Mouse (Mus musculus) neural tube, embryonic 15.5 days (tissue): ENCODE results near the gene Get4. TPM values are rescaled to one million over a fixed set of nuclear protein-coding genes. Genes with fewer than 3 reads are reported as not detected.

Experiments
- ATAC-seq: fragments of 200-750 bp; cut with Nextera tagmentation; 2 replicates; pipeline ENCODE4 v1.8.0; 2017; ENCODE audit warnings: mild to moderate bottlenecking, moderate TSS enrichment, moderate library complexity; ENCODE audit not compliant: low FRiP score
- H3K27ac ChIP-seq: fragments of 300-500 bp; sonication (generic); replicated peaks from 2 replicates; pipeline ENCODE4 v1.5.1; 2015; ENCODE audit warnings: mild to moderate bottlenecking, inconsistent platforms
- H3K27me3 ChIP-seq: fragments of 300-500 bp; sonication (generic); replicated peaks from 2 replicates; pipeline ENCODE4 v1.6.1; 2015; ENCODE audit warnings: inconsistent platforms
- H3K36me3 ChIP-seq: fragments of 300-500 bp; sonication (generic); 2 replicates; pipeline ENCODE4 v1.6.1; 2015; ENCODE audit warnings: inconsistent platforms
- H3K4me1 ChIP-seq: fragments of 300-500 bp; sonication (generic); 2 replicates; pipeline ENCODE4 v1.6.1; 2015; ENCODE audit warnings: inconsistent platforms
- H3K4me2 ChIP-seq: fragments of 300-500 bp; sonication (generic); 2 replicates; pipeline ENCODE4 v1.6.1; 2015; ENCODE audit warnings: inconsistent platforms, mild to moderate bottlenecking, moderate library complexity
- H3K4me3 ChIP-seq: fragments of 300-500 bp; sonication (generic); replicated peaks from 2 replicates; pipeline ENCODE4 v1.5.1; 2015; ENCODE audit warnings: mild to moderate bottlenecking, inconsistent platforms
- H3K9ac ChIP-seq: fragments of 300-500 bp; sonication (generic); replicated peaks from 2 replicates; pipeline ENCODE4 v1.6.1; 2015; ENCODE audit warnings: mild to moderate bottlenecking, inconsistent platforms
- H3K9me3 ChIP-seq: fragments of 300-500 bp; sonication (generic); replicated peaks from 2 replicates; pipeline ENCODE4 v1.6.1; 2016; ENCODE audit warnings: inconsistent platforms
- WGBS: fragments of 180-500 bp; shearing (Covaris S2); methylation state at CpG from one replicate; pipeline ENCODE4 v1.1.7; 2015; ENCODE audit warnings: mixed read lengths; 5-methylcytosine and 5-hydroxymethylcytosine counted together
- polyA plus RNA-seq: library from polyadenylated mRNA; unstranded; fragments of >200 nt; fragmentation: Nextera tagmentation; extraction: Ambion mirVana; gene quantifications from 2 replicates; pipeline ENCODE4 v1.2.1, GENCODE M21; 2015

Get4 gene
- polyA plus RNA-seq, 1 experiment from 2014 or later, result 119 TPM

DNA sequence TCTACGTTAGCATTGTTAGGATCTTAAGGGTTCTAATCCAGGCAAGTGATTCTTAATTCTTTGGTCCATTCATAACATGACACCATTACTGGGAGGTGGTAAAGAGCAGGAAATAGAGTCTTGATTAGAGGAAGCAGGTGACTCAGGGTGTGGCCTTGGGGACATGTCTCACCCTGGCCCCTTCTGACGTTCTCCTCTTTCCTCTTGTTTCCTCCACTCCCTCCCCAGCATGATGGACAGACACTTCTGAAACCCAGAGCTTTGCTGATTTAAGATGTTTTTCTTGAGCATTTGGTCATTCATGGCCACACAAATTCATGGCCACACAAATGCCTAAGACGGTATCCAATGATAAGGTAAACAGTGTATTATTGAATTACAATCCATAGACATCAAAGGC is 57.8 kb downstream of the Get4 start:
- Histone ChIP-seq H3K9me3 (no peaks in the 10 kb centered on the region), H3K27ac (no peak overlapping the region), H3K4me1 (no peaks in the 10 kb centered on the region), H3K4me3 (no peak overlapping the region), H3K27me3 (no peaks in the 10 kb centered on the region), H3K9ac (no peak overlapping the region), H3K4me2 (no peak overlapping the region), H3K36me3 (peaks cover 9% of the 10 kb centered on the region; the same call in 1 of the 2 replicates)
- whole genome bisulfite sequencing, result 88% methylated on average over 3 of the region's 3 CpGs
- no peak for ATAC-seq

- 85% methylated on average over 4 of the region's 4 CpGs for WGBS
- no peak overlapping the region for H3K4me3 ChIP-seq
- H3K27me3 ChIP-seq, result no peaks in the 10 kb centered on the region
- H3K9ac ChIP-seq, result no peak overlapping the region
- H3K36me3 ChIP-seq, result peaks cover 5% of the 10 kb centered on the region; the same call in 1 of the 2 replicates
- no peak overlapping the region for H3K4me2 ChIP-seq
- no peaks in the 10 kb centered on the region for H3K9me3 ChIP-seq
- no peaks in the 10 kb centered on the region for H3K4me1 ChIP-seq
- no peak for ATAC-seq
- H3K27ac ChIP-seq, result no peak overlapping the region
Measured at GRCm38 (mm10) chr5:139310477-139310876, 58.4 kb downstream of the Get4 start.

- 92% methylated on average over 9 of the region's 9 CpGs for WGBS
- no peaks in the 10 kb centered on the region for H3K4me1 ChIP-seq
- no peak overlapping the region for H3K27ac ChIP-seq
- H3K4me3 ChIP-seq, result no peak overlapping the region
- H3K9ac ChIP-seq, result no peak overlapping the region
- H3K4me2 ChIP-seq, result no peak overlapping the region
- ATAC-seq, result no peak
- H3K27me3 ChIP-seq, result no peaks in the 10 kb centered on the region
- no peaks in the 10 kb centered on the region for H3K9me3 ChIP-seq
- H3K36me3 ChIP-seq, result peaks cover 4% of the 10 kb centered on the region; the same call in 1 of the 2 replicates
Measured at GRCm38 (mm10) chr5:139311822-139312221, 59.7 kb downstream of the Get4 start.

GRCm38 (mm10) chr5:139313536-139313935 is 61.4 kb downstream of the Get4 start:
- H3K27ac ChIP-seq, result no peak overlapping the region
- no peak overlapping the region for H3K9ac ChIP-seq
- ATAC-seq, result no peak

GRCm38 (mm10) chr5:139314941-139315642 is 63.0 kb downstream of the Get4 start:
- H3K27me3 ChIP-seq, result no peaks in the 10 kb centered on the region
- H3K9ac ChIP-seq, result no peak overlapping the region
- H3K9me3 ChIP-seq, result no peaks in the 10 kb centered on the region
- H3K4me1 ChIP-seq, result no peaks in the 10 kb centered on the region
- H3K4me2 ChIP-seq, result no peak overlapping the region
- no peak overlapping the region for H3K4me3 ChIP-seq
- H3K27ac ChIP-seq, result no peak overlapping the region
- ATAC-seq, result no peak
- 83% methylated on average over 12 of the region's 12 CpGs for WGBS
- H3K36me3 ChIP-seq, result no peaks in the 10 kb centered on the region

More at GRCm38 (mm10) chr5:139313536-139313935, 61.4 kb downstream of the Get4 start:
- Histone ChIP-seq H3K9me3 (no peaks in the 10 kb centered on the region), H3K4me1 (no peaks in the 10 kb centered on the region), H3K4me3 (no peak overlapping the region), H3K36me3 (no peaks in the 10 kb centered on the region), H3K27me3 (no peaks in the 10 kb centered on the region), H3K4me2 (no peak overlapping the region)
- WGBS, result 87% methylated on average over 9 of the region's 9 CpGs

DNA sequence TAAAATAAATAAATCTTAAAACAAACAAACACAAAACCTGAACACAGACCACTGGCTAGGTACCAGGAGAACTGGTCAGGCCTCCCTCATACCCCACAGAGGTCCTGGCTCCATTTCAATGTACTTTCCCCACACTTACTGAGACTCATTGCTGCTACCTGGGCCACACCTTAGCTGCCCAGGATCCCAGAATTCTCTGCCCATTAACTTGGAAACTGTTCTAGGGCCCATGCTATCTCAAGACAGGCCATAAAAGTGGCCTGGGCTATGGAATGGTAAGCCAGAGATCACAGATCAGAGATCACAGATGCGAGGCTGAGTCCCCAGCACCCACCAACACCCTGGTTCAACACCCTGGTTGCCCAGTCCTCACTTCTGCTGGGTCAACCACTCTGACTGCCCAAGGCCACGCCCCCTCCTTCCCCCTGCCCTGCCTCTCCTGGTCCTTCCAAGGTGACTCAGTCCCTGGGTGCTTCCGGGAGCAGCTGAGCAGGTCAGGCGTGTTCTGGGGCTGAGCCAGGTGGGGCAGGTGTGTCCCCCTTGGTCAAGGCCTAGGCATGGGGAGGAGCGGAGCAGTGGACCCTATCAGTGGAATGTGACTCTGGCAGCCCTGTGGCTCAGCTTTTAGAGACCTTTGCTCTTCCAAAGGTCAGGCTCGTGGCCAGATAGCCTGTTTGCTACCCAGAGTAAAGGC is 65.0 kb downstream of the Get4 start:
- 84% methylated on average over 6 of the region's 6 CpGs for WGBS
- Histone ChIP-seq H3K4me3 (no peak overlapping the region), H3K27ac (no peak overlapping the region), H3K4me1 (no peaks in the 10 kb centered on the region), H3K36me3 (no peaks in the 10 kb centered on the region), H3K4me2 (no peak overlapping the region), H3K9ac (no peak overlapping the region), H3K27me3 (no peaks in the 10 kb centered on the region), H3K9me3 (no peaks in the 10 kb centered on the region)
- ATAC-seq, result no peak

GRCm38 (mm10) chr5:139317751-139318504 is 65.8 kb downstream of the Get4 start:
- 67% methylated on average over 21 of the region's 21 CpGs for WGBS
- ATAC-seq, result no peak

More at GRCm38 (mm10) chr5:139317751-139318504, 65.8 kb downstream of the Get4 start:
- Histone ChIP-seq H3K27me3 (peaks cover 3% of the 10 kb centered on the region), H3K4me1 (peaks cover 5% of the 10 kb centered on the region), H3K9me3 (no peaks in the 10 kb centered on the region), H3K9ac (no peak overlapping the region), H3K4me2 (no peak overlapping the region), H3K36me3 (no peaks in the 10 kb centered on the region), H3K4me3 (no peak overlapping the region), H3K27ac (no peak overlapping the region)

Other genes with a start within 250 kb of the Get4 start
- gene Prkar1b, start 102.3 kb upstream of the Get4 start, polyA plus RNA-seq, result 272 and 321 TPM in 2 replicates
- 3.9 and 4.6 TPM in 2 replicates for gene Dnaaf5, start 102.1 kb upstream of the Get4 start, polyA plus RNA-seq
- gene Sun1, start 51.7 kb upstream of the Get4 start, polyA plus RNA-seq, result 41.7 and 42.1 TPM in 2 replicates
- 86.2 and 132 TPM in 2 replicates for gene Adap1, start 73.3 kb downstream of the Get4 start, polyA plus RNA-seq
- gene Cox19, start 99.1 kb downstream of the Get4 start, polyA plus RNA-seq, result 105 and 107 TPM in 2 replicates
- gene Cyp2w1, start 100.3 kb downstream of the Get4 start, polyA plus RNA-seq, result 2.1 TPM in 1 of 2 replicates, not detected in the other
- 2.6 and 3.0 TPM in 2 replicates for gene Gpr146, start 125.4 kb downstream of the Get4 start, polyA plus RNA-seq
- 0.47 and 0.64 TPM in 2 replicates for gene C130050O18Rik, start 153.0 kb downstream of the Get4 start, polyA plus RNA-seq
- gene Gper1, start 170.8 kb downstream of the Get4 start, polyA plus RNA-seq, result 7.8 and 9.6 TPM in 2 replicates
- gene 3110082I17Rik, start 208.2 kb downstream of the Get4 start, polyA plus RNA-seq, result 15.7 and 22.7 TPM in 2 replicates
- gene Zfand2a, start 232.2 kb downstream of the Get4 start, polyA plus RNA-seq, result 22.9 and 23.2 TPM in 2 replicates